Mouse (Mus musculus): ENCODE data around the gene Lrrc28. TPM values are rescaled to one million over a fixed set of nuclear protein-coding genes. Genes with fewer than 3 reads are reported as not detected.

Gene Lrrc28
- polyA plus RNA-seq, 1 experiment, result 38.7 TPM

DNA sequence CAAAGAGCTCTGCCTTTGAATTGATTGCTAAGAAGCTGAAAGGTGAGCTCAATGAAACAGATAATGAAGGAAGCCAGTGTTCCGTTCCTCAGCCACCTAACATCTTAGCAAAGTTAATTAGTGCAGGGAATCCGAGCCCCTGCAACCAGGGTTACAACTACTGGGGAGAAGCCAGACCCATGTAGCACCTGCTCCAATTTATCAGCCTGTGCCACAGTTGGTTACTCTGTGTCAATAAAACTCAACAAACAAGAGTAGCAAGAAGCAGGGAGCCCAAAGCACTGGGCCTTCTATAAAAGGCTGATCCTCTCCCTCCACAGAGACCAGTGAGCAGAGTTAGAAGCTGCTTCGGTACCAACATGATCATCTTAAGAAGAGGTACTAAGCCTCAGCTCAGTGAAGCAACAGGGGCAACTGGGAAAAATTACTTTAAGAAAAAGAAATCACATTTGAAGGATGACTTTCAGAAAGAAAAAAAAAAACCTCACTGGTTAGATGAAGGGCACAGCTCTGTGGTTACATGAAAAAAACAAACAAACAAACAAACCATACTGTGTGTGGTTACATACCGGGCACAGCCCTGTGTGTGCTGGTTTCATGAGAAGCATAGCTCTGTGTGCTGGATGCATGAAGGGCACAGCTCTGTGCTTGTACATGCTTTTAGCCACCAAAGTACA, 36.6 kb downstream of the Lrrc28 start:
- Histone ChIP-seq H3K27ac (ENCODE audit: insufficient read depth, low read length) (no peak overlapping the region), H3K27me3 (ENCODE audit: control insufficient read depth, insufficient read depth, low read length) (no peaks in the 10 kb centered on the region), H3K4me3 (replicated peaks; ENCODE audit: insufficient read depth, low read depth, low read length) (no peak overlapping the region), H3K4me1 (ENCODE audit: control insufficient read depth, insufficient read depth, low read length) (peaks cover 3% of the 10 kb centered on the region; the same call in 1 of the 2 replicates)
- TF ChIP-seq CTCF (IDR thresholded peaks at IDR 0.05; ENCODE audit: borderline replicate concordance, insufficient read depth, low read depth, low read length) (no peak), POLR2A (IDR thresholded peaks at IDR 0.05; ENCODE audit: borderline replicate concordance, insufficient read depth, low read length) (no peak)
- DNase-seq, result no peak
- WGBS, result 74% methylated on average over 4 of the region's 4 CpGs

DNA sequence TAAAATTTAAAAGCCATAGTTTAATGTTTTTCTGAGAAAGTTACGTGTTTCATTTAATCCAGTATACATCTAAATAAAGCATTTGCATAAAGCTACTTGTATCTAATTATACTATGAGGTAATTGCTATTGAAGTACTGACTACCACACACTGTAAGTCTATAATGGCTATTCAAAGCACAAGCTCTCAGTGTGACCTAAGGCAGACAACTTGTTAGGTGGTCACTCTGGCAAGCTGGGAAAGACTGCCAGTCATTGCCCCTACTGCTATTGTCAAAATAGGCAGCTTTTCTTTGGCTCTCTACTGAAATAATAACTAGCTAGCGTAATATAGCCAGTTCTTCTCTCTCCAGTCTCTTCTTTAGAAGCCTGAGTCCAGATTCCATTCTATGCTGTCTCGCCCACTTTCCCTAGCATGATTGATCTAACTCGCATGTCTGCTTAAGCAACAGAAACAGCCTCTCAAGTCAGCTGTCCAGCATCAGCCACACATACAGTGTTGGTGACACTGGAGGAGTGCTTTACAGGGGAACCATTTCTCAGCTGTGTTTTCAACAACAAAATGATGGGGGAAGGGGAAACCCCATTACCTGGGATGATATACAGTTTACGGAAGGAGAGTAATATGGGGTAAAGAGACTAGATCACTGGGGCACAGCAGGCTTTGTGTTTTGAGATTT, 37.3 kb downstream of the Lrrc28 start:
- DNase-seq, result no peak
- 90% methylated on average over 5 of the region's 5 CpGs for WGBS
- no peak overlapping the region for H3K4me3 ChIP-seq (replicated peaks; ENCODE audit: insufficient read depth, low read depth, low read length)
- no peak overlapping the region for H3K27ac ChIP-seq (ENCODE audit: insufficient read depth, low read length)
- TF ChIP-seq POLR2A (IDR thresholded peaks at IDR 0.05; ENCODE audit: borderline replicate concordance, insufficient read depth, low read length) (no peak), CTCF (IDR thresholded peaks at IDR 0.05; ENCODE audit: borderline replicate concordance, insufficient read depth, low read depth, low read length) (no peak)
- no peaks in the 10 kb centered on the region for H3K27me3 ChIP-seq (ENCODE audit: control insufficient read depth, insufficient read depth, low read length)
- H3K4me1 ChIP-seq (ENCODE audit: control insufficient read depth, insufficient read depth, low read length), result peaks cover 3% of the 10 kb centered on the region; the same call in 1 of the 2 replicates

DNA sequence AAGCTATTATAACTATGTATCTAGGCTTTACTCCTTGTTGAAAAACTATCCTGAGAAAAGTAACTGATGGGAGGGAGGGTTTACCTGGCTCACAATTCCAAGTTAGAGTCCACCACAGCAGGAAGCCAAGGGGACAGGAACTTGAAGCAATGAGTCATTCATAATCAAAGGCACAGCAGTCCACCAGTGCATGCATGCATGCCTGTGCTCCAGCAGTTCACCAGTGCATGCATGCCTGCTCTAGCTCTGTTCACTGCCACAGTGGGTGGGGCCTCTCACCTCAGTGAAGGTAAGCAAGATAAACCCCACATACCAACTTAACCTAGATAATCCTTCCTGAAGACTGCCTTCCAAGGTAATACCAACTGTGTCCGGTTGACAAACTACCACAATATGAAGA, 38.8 kb downstream of the Lrrc28 start:
- TF ChIP-seq CTCF (IDR thresholded peaks at IDR 0.05; ENCODE audit: borderline replicate concordance, insufficient read depth, low read depth, low read length) (no peak), POLR2A (IDR thresholded peaks at IDR 0.05; ENCODE audit: borderline replicate concordance, insufficient read depth, low read length) (no peak)
- 98% methylated on average over 1 of the region's 1 CpGs for WGBS
- no peak overlapping the region for H3K27ac ChIP-seq (ENCODE audit: insufficient read depth, low read length)
- no peaks in the 10 kb centered on the region for H3K27me3 ChIP-seq (ENCODE audit: control insufficient read depth, insufficient read depth, low read length)
- DNase-seq, result no peak
- no peak overlapping the region for H3K4me3 ChIP-seq (replicated peaks; ENCODE audit: insufficient read depth, low read depth, low read length)
- peaks cover 3% of the 10 kb centered on the region; the same call in 1 of the 2 replicates for H3K4me1 ChIP-seq (ENCODE audit: control insufficient read depth, insufficient read depth, low read length)

GRCm38 (mm10) chr7:67605114-67605513, 40.0 kb downstream of the Lrrc28 start:
- Histone ChIP-seq H3K27ac (ENCODE audit: insufficient read depth, low read length) (no peak overlapping the region), H3K4me1 (ENCODE audit: control insufficient read depth, insufficient read depth, low read length) (peaks cover 3% of the 10 kb centered on the region; the same call in 1 of the 2 replicates), H3K27me3 (ENCODE audit: control insufficient read depth, insufficient read depth, low read length) (no peaks in the 10 kb centered on the region), H3K4me3 (replicated peaks; ENCODE audit: insufficient read depth, low read depth, low read length) (no peak overlapping the region)
- TF ChIP-seq POLR2A (IDR thresholded peaks at IDR 0.05; ENCODE audit: borderline replicate concordance, insufficient read depth, low read length) (no peak), CTCF (IDR thresholded peaks at IDR 0.05; ENCODE audit: borderline replicate concordance, insufficient read depth, low read depth, low read length) (no peak)
- no peak for DNase-seq
- 54% methylated on average over 6 of the region's 6 CpGs for WGBS

- Histone ChIP-seq H3K4me3 (replicated peaks; ENCODE audit: insufficient read depth, low read depth, low read length) (no peak overlapping the region), H3K4me1 (ENCODE audit: control insufficient read depth, insufficient read depth, low read length) (peaks cover 7% of the 10 kb centered on the region; the same call in 1 of the 2 replicates), H3K27ac (ENCODE audit: insufficient read depth, low read length) (no peak overlapping the region), H3K27me3 (ENCODE audit: control insufficient read depth, insufficient read depth, low read length) (no peaks in the 10 kb centered on the region)
- DNase-seq, result no peak
- 81% methylated on average over 3 of the region's 3 CpGs for WGBS
- TF ChIP-seq CTCF (IDR thresholded peaks at IDR 0.05; ENCODE audit: borderline replicate concordance, insufficient read depth, low read depth, low read length) (no peak), POLR2A (IDR thresholded peaks at IDR 0.05; ENCODE audit: borderline replicate concordance, insufficient read depth, low read length) (no peak)
Measured at GRCm38 (mm10) chr7:67598050-67598449, 47.0 kb downstream of the Lrrc28 start.

- Histone ChIP-seq H3K27me3 (ENCODE audit: control insufficient read depth, insufficient read depth, low read length) (no peaks in the 10 kb centered on the region), H3K27ac (ENCODE audit: insufficient read depth, low read length) (no peak overlapping the region), H3K4me3 (replicated peaks; ENCODE audit: insufficient read depth, low read depth, low read length) (no peak overlapping the region), H3K4me1 (ENCODE audit: control insufficient read depth, insufficient read depth, low read length) (peaks cover 15% of the 10 kb centered on the region)
- WGBS, result 88% methylated on average over 1 of the region's 1 CpGs
- no peak for TF ChIP-seq POLR2A (IDR thresholded peaks at IDR 0.05; ENCODE audit: borderline replicate concordance, insufficient read depth, low read length)
- TF ChIP-seq CTCF (IDR thresholded peaks at IDR 0.05; ENCODE audit: borderline replicate concordance, insufficient read depth, low read depth, low read length), result no peak
- DNase-seq, result no peak
Measured at GRCm38 (mm10) chr7:67596961-67597360, 48.1 kb downstream of the Lrrc28 start.

DNA sequence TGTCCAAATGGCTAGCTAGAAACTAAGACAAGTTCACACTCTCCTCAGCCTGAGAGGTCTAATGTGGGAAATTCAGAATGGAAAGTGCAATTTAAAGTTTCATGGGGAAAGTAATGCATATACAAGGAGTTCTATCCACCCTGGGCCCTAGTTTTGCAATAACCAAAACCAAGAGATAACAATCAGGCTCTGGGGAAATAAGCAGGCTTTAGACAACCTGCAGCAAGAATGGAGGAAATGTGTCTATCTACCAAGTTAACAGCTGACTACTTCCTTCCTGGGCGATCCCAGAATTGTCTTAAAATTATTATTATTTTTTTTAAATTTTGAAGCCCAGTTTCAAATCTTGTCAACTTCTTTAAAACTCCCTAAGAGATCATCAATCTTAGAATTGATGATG, 48.7 kb downstream of the Lrrc28 start:
- TF ChIP-seq CTCF (IDR thresholded peaks at IDR 0.05; ENCODE audit: borderline replicate concordance, insufficient read depth, low read depth, low read length) (no peak), POLR2A (IDR thresholded peaks at IDR 0.05; ENCODE audit: borderline replicate concordance, insufficient read depth, low read length) (no peak)

GRCm38 (mm10) chr7:67593902-67594301, 51.2 kb downstream of the Lrrc28 start:
- no peak overlapping the region for H3K27ac ChIP-seq (ENCODE audit: insufficient read depth, low read length)
- no peak overlapping the region for H3K4me3 ChIP-seq (replicated peaks; ENCODE audit: insufficient read depth, low read depth, low read length)
- peaks cover 11% of the 10 kb centered on the region for H3K4me1 ChIP-seq (ENCODE audit: control insufficient read depth, insufficient read depth, low read length)
- WGBS, result 93% methylated on average over 6 of the region's 6 CpGs
- no peak for TF ChIP-seq POLR2A (IDR thresholded peaks at IDR 0.05; ENCODE audit: borderline replicate concordance, insufficient read depth, low read length)
- TF ChIP-seq CTCF (IDR thresholded peaks at IDR 0.05; ENCODE audit: borderline replicate concordance, insufficient read depth, low read depth, low read length), result no peak
- DNase-seq, result no peak
- H3K27me3 ChIP-seq (ENCODE audit: control insufficient read depth, insufficient read depth, low read length), result no peaks in the 10 kb centered on the region

More for the DNA sequence above, 48.7 kb downstream of the Lrrc28 start:
- Histone ChIP-seq H3K4me1 (ENCODE audit: control insufficient read depth, insufficient read depth, low read length) (peaks cover 15% of the 10 kb centered on the region), H3K27me3 (ENCODE audit: control insufficient read depth, insufficient read depth, low read length) (no peaks in the 10 kb centered on the region), H3K27ac (ENCODE audit: insufficient read depth, low read length) (no peak overlapping the region), H3K4me3 (replicated peaks; ENCODE audit: insufficient read depth, low read depth, low read length) (no peak overlapping the region)
- no peak for DNase-seq
- 98% methylated on average over 1 of the region's 1 CpGs for WGBS
